Mouse (Mus musculus) thymus, adult 2 months (tissue): ENCODE measurements around the gene Gas2l1.

Experiments used
- CTCF ChIP-seq: fragments of 200-500 bp; IDR thresholded peaks from 2 replicates; pipeline ENCODE4 v1.5.1; 2012; ENCODE audit warnings: mild to moderate bottlenecking, control low read depth, low read length, moderate library complexity, borderline replicate concordance; ENCODE audit not compliant: control insufficient read depth, poor library complexity, insufficient read depth; ENCODE audit errors: extremely low read depth
- POLR2A ChIP-seq: fragments of 200-500 bp; IDR thresholded peaks from 2 replicates; pipeline ENCODE4 v1.6.1; 2012; ENCODE audit warnings: mild to moderate bottlenecking, low read length, control low read depth, moderate library complexity; ENCODE audit not compliant: control insufficient read depth, poor library complexity, insufficient read depth; ENCODE audit errors: extremely low read depth

DNA sequence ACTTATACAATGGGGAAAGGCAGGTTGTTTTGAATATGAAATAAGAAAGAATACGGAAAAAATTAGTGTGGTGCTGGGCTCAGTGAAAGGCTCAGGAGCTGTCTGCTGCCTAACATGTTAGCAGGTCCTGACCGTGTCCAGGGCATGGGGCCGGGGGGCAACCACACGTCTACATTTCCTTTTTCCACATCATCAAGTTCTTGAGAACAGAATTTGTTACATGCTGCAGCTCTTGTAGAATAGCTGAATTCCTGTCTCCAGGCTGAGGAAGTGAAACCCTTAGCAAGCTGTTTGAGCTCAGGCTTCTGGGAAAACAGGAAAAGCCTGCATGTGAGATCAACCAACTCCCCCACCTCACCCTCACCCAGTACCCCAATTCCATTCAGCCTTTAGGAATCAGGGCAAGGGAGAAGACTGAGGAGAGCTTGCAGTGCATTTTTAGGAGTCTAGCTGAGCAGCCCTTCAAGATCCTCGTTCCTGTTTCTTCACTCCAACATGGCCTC, 52.9 kb downstream of the Gas2l1 start:
- TF ChIP-seq CTCF (no peak), POLR2A (no peak)
